Mouse (Mus musculus) cerebellum, adult 8-10 months (tissue): ENCODE data around the gene Gng11.

ENCODE experiments used
- DNase-seq: peaks from one replicate; pipeline ENCODE4 v3.0.0; 2022

Gng11 gene

GRCm38 (mm10) chr6:4003890-4004306, at the start of gene Gng11:
Gene Gng11, plus strand, starts transcription at chr6:4003904.
- DNase-seq: peak; percentile 12

GRCm38 (mm10) chr6:3954969-3955368, 48.7 kb upstream of the Gng11 start:
- DNase-seq: no peak

GRCm38 (mm10) chr6:3967676-3968626, 35.8 kb upstream of the Gng11 start:
- DNase-seq: no peak

- DNase-seq: no peak
These were observed 30.0 kb upstream of the Gng11 start for GRCm38 (mm10) chr6:3973679-3974078.

- DNase-seq: no peak
These were observed 20.9 kb upstream of the Gng11 start for GRCm38 (mm10) chr6:3982661-3983284.

- DNase-seq: no peak
These were observed 15.0 kb upstream of the Gng11 start, which contains the start of gene Tfpi2 for GRCm38 (mm10) chr6:3988750-3989149. Gene Tfpi2, minus strand, starts transcription at chr6:3988919.

- DNase-seq: no peak
These were observed 10.2 kb upstream of the Gng11 start, which contains the start of gene Gngt1 for GRCm38 (mm10) chr6:3993492-3993891. Gene Gngt1, plus strand, starts transcription at chr6:3993792.

GRCm38 (mm10) chr6:3998089-3998488, 5.6 kb upstream of the Gng11 start:
- no peak for DNase-seq

GRCm38 (mm10) chr6:3999296-3999695, 4.4 kb upstream of the Gng11 start:
- no peak for DNase-seq

- no peak for DNase-seq
These were observed 3.0 kb upstream of the Gng11 start for GRCm38 (mm10) chr6:4000716-4001115.

GRCm38 (mm10) chr6:4003445-4003844, 259 bp upstream of the Gng11 start:
- no peak for DNase-seq

- DNase-seq: no peak
These were observed 1.1 kb downstream of the Gng11 start for GRCm38 (mm10) chr6:4004808-4005207.

GRCm38 (mm10) chr6:4008501-4009040, 4.9 kb downstream of the Gng11 start:
- no peak for DNase-seq

- no peak for DNase-seq
These were observed 5.8 kb downstream of the Gng11 start for GRCm38 (mm10) chr6:4009548-4009947.

- no peak for DNase-seq
These were observed 18.9 kb downstream of the Gng11 start for GRCm38 (mm10) chr6:4022645-4023044.

- no peak for DNase-seq
These were observed 22.7 kb downstream of the Gng11 start for GRCm38 (mm10) chr6:4026367-4026766.

- DNase-seq: no peak
These were observed 27.3 kb downstream of the Gng11 start for GRCm38 (mm10) chr6:4030956-4031355.

GRCm38 (mm10) chr6:4041821-4042220, 38.1 kb downstream of the Gng11 start:
- DNase-seq: no peak

- no peak for DNase-seq
These were observed 43.5 kb downstream of the Gng11 start for GRCm38 (mm10) chr6:4047200-4047599.

GRCm38 (mm10) chr6:4052843-4053242, 49.1 kb downstream of the Gng11 start:
- DNase-seq: no peak

GRCm38 (mm10) chr6:4054387-4054786, 50.7 kb downstream of the Gng11 start:
- no peak for DNase-seq
